Mouse (Mus musculus): ENCODE results near the gene Slc6a4. TPM values are rescaled to one million over a fixed set of nuclear protein-coding genes. Genes with fewer than 3 reads are reported as not detected.

Gene Slc6a4
- total RNA-seq, 1 experiment: 0.54 TPM

GRCm38 (mm10) chr11:77006616-77007015 is 8.2 kb downstream of the Slc6a4 start:
- DNase-seq (ENCODE audit: low read depth, low spot score): no peak
- Histone ChIP-seq H3K27ac (ENCODE audit: insufficient read depth, low read depth, low read length, poor library complexity, severe bottlenecking) (no peak overlapping the region), H3K9me3 (ENCODE audit: control insufficient read depth, insufficient read depth, low read depth, low read length) (no peaks in the 10 kb centered on the region), H3K4me3 (ENCODE audit: insufficient read depth in 1 of 2, low read depth in 1 of 2, low read length in 2 of 2, poor library complexity in 1 of 2, severe bottlenecking in 1 of 2) (no peak overlapping the region), H3K9ac (ENCODE audit: insufficient read depth, low read depth, low read length, poor library complexity, severe bottlenecking) (no peak overlapping the region), H3K4me1 (ENCODE audit: control insufficient read depth in 2 of 2, insufficient read depth in 2 of 2, low read length in 2 of 2, poor library complexity in 1 of 2) (no peaks in the 10 kb centered on the region), H3K36me3 (ENCODE audit: control insufficient read depth, insufficient read depth, low read length, poor library complexity, severe bottlenecking) (no peaks in the 10 kb centered on the region)
- in situ Hi-C loops (cut with MboI; ENCODE audit: low sequenced_read_pairs in 2 of 2, unreplicated experiment in 2 of 2): no loop called here
- TF ChIP-seq ZNF384 (IDR thresholded peaks at IDR 0.05; ENCODE audit: low read depth, low read length): no peak
- TF ChIP-seq ZC3H11A (IDR thresholded peaks at IDR 0.05; ENCODE audit: borderline replicate concordance, low read depth, low read length): no peak
- TF ChIP-seq MAFK (IDR thresholded peaks at IDR 0.05; ENCODE audit: insufficient read depth, low read depth, low read length): no peak
- TF ChIP-seq HCFC1 (IDR thresholded peaks at IDR 0.05; ENCODE audit: borderline replicate concordance, insufficient read depth, low read length): no peak

GRCm38 (mm10) chr11:77009069-77010025 is 10.9 kb downstream of the Slc6a4 start:
- Histone ChIP-seq H3K4me3 (ENCODE audit: insufficient read depth in 1 of 2, low read depth in 1 of 2, low read length in 2 of 2, poor library complexity in 1 of 2, severe bottlenecking in 1 of 2) (no peak overlapping the region), H3K4me1 (ENCODE audit: control insufficient read depth in 2 of 2, insufficient read depth in 2 of 2, low read length in 2 of 2, poor library complexity in 1 of 2) (no peaks in the 10 kb centered on the region), H3K36me3 (ENCODE audit: control insufficient read depth, insufficient read depth, low read length, poor library complexity, severe bottlenecking) (no peaks in the 10 kb centered on the region), H3K27ac (ENCODE audit: insufficient read depth, low read depth, low read length, poor library complexity, severe bottlenecking) (no peak overlapping the region), H3K9me3 (ENCODE audit: control insufficient read depth, insufficient read depth, low read depth, low read length) (no peaks in the 10 kb centered on the region), H3K9ac (ENCODE audit: insufficient read depth, low read depth, low read length, poor library complexity, severe bottlenecking) (no peak overlapping the region)
- TF ChIP-seq ZNF384 (IDR thresholded peaks at IDR 0.05; ENCODE audit: low read depth, low read length) (no peak), MAFK (IDR thresholded peaks at IDR 0.05; ENCODE audit: insufficient read depth, low read depth, low read length) (no peak), CHD2 (IDR thresholded peaks at IDR 0.05; ENCODE audit: low read depth, low read length) (no peak), ZC3H11A (IDR thresholded peaks at IDR 0.05; ENCODE audit: borderline replicate concordance, low read depth, low read length) (no peak)
- in situ Hi-C loops (cut with MboI; ENCODE audit: low sequenced_read_pairs in 2 of 2, unreplicated experiment in 2 of 2): no loop called here
- no peak for DNase-seq (ENCODE audit: low read depth, low spot score)

- Histone ChIP-seq H3K9ac (ENCODE audit: insufficient read depth, low read depth, low read length, poor library complexity, severe bottlenecking) (no peak overlapping the region), H3K9me3 (ENCODE audit: control insufficient read depth, insufficient read depth, low read depth, low read length) (no peaks in the 10 kb centered on the region), H3K4me3 (ENCODE audit: insufficient read depth in 1 of 2, low read depth in 1 of 2, low read length in 2 of 2, poor library complexity in 1 of 2, severe bottlenecking in 1 of 2) (no peak overlapping the region), H3K4me1 (ENCODE audit: control insufficient read depth in 2 of 2, insufficient read depth in 2 of 2, low read length in 2 of 2, poor library complexity in 1 of 2) (no peaks in the 10 kb centered on the region), H3K27ac (ENCODE audit: insufficient read depth, low read depth, low read length, poor library complexity, severe bottlenecking) (no peak overlapping the region), H3K36me3 (ENCODE audit: control insufficient read depth, insufficient read depth, low read length, poor library complexity, severe bottlenecking) (no peaks in the 10 kb centered on the region)
- in situ Hi-C loops (cut with MboI; ENCODE audit: low sequenced_read_pairs in 2 of 2, unreplicated experiment in 2 of 2): no loop called here
- no peak for DNase-seq (ENCODE audit: low read depth, low spot score)
- TF ChIP-seq ZC3H11A (IDR thresholded peaks at IDR 0.05; ENCODE audit: borderline replicate concordance, low read depth, low read length) (no peak), ZNF384 (IDR thresholded peaks at IDR 0.05; ENCODE audit: low read depth, low read length) (no peak), HCFC1 (IDR thresholded peaks at IDR 0.05; ENCODE audit: borderline replicate concordance, insufficient read depth, low read length) (no peak)
These were observed 12.5 kb downstream of the Slc6a4 start for GRCm38 (mm10) chr11:77010762-77011475.

GRCm38 (mm10) chr11:77018046-77018445 is 19.6 kb downstream of the Slc6a4 start:
- no peaks in the 10 kb centered on the region for H3K9me3 ChIP-seq (ENCODE audit: control insufficient read depth, insufficient read depth, low read depth, low read length)
- no peaks in the 10 kb centered on the region for H3K36me3 ChIP-seq (ENCODE audit: control insufficient read depth, insufficient read depth, low read length, poor library complexity, severe bottlenecking)
- DNase-seq (ENCODE audit: low read depth, low spot score): no peak
- no peak overlapping the region for H3K9ac ChIP-seq (ENCODE audit: insufficient read depth, low read depth, low read length, poor library complexity, severe bottlenecking)
- in situ Hi-C loops (cut with MboI; ENCODE audit: low sequenced_read_pairs in 2 of 2, unreplicated experiment in 2 of 2): no loop called here
- no peaks in the 10 kb centered on the region for H3K4me1 ChIP-seq (ENCODE audit: control insufficient read depth in 2 of 2, insufficient read depth in 2 of 2, low read length in 2 of 2, poor library complexity in 1 of 2)
- TF ChIP-seq ZC3H11A (IDR thresholded peaks at IDR 0.05; ENCODE audit: borderline replicate concordance, low read depth, low read length) (no peak), ZNF384 (IDR thresholded peaks at IDR 0.05; ENCODE audit: low read depth, low read length) (no peak), MAFK (IDR thresholded peaks at IDR 0.05; ENCODE audit: insufficient read depth, low read depth, low read length) (no peak), CHD2 (IDR thresholded peaks at IDR 0.05; ENCODE audit: low read depth, low read length) (no peak), HCFC1 (IDR thresholded peaks at IDR 0.05; ENCODE audit: borderline replicate concordance, insufficient read depth, low read length) (no peak)
- H3K4me3 ChIP-seq (ENCODE audit: insufficient read depth in 1 of 2, low read depth in 1 of 2, low read length in 2 of 2, poor library complexity in 1 of 2, severe bottlenecking in 1 of 2): no peak overlapping the region
- H3K27ac ChIP-seq (ENCODE audit: insufficient read depth, low read depth, low read length, poor library complexity, severe bottlenecking): no peak overlapping the region

Data from ES-E14 (cell line).